Mouse (Mus musculus): Measurements from ENCODE around the gene Mapt.

The Mapt gene

GRCm38 (mm10) chr11:104316685-104317400, 85.7 kb downstream of the Mapt start:
- no peak for DNase-seq

DNA sequence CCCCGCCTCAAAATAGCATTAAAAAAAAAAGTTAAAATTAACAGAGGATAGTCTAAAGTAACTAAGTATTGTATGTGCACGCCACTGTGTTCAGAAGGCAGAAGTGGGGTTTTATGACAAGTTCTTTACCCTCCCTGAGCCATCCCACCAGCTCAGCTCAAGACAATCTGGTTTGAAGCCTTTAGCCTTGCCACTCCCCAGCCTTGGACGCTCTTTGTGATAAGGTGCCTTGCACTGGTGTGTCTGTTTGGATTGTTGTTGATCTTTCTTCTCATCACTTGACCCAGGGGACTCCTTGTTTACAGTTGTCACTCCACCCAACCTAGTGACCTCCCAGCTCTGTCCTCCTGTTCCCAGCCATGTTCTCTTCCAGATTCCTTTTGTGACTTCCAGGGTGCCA, 86.4 kb downstream of the Mapt start:
- no peak for DNase-seq

GRCm38 (mm10) chr11:104318940-104319781, 88.0 kb downstream of the Mapt start:
- no peak for DNase-seq

DNA sequence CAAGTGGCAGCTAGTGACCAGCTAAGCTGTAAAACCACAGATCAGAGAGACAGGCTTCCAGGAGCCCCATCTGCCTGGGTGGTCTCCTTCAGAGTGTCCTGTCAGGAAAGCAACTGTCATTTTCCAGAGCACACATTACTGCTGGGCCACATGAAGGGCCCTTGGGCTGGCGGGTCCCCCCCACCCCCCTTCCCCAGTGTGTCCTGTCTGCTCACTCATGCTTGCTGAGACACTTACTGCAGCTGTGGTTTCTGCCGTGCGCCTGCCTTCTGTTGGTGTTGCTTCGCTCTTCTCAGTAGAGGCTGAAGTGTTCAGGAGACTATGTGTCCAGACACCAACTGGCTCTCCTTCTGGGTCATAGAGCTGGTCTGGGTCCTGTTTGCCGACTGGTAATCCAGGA, 89.3 kb downstream of the Mapt start:
- DNase-seq: no peak

GRCm38 (mm10) chr11:104322142-104322541, 91.0 kb downstream of the Mapt start:
- DNase-seq: no peak

DNA sequence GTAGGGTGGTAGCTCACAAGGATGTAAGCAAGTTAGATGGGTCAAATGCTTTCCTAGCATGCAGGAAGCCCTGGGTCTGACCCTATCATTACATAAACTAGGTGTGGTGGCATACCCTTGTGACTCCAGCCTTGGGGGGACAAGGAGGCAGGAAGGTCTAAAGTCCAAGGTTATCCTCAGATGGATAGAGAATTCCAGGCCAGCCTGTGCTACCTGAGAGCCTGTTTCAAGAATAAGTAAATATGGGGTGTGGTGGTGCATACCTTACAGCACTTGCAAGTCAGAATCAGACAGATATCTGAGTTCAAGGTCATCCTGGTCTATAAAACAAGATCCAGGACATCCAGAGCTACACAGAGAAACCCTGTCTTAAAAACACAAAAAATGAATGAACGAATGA, 96.3 kb downstream of the Mapt start:
- no peak for DNase-seq

GRCm38 (mm10) chr11:104327946-104328345, 96.8 kb downstream of the Mapt start:
- no peak for DNase-seq

- no peak for DNase-seq
Measured at GRCm38 (mm10) chr11:104329185-104329926, 98.2 kb downstream of the Mapt start.

GRCm38 (mm10) chr11:104330151-104330550, 99.0 kb downstream of the Mapt start:
- DNase-seq: no peak

GRCm38 (mm10) chr11:104331208-104331607, 100.0 kb downstream of the Mapt start:
- no peak for DNase-seq

DNA sequence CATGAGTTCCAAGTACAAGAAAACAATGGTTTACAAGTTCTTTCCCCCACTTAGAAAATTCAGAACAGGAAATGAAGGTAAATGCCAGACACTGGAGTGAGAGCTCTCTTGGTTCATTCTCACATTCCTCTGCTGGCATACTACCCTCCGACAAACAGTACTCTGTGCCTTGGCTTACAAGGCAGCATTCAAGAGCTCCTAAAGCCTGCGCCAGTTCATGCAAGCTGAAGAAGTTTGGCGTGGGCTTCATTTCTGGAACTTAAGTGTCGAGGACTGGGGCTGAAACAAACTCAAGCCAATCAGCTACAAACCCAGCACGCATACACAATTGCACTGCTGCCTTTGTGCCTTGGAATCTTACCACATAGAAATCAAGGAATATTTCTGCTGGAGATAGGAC, 100.9 kb downstream of the Mapt start:
- no peak for DNase-seq

GRCm38 (mm10) chr11:104334115-104334514, 102.9 kb downstream of the Mapt start:
- DNase-seq: no peak

DNA sequence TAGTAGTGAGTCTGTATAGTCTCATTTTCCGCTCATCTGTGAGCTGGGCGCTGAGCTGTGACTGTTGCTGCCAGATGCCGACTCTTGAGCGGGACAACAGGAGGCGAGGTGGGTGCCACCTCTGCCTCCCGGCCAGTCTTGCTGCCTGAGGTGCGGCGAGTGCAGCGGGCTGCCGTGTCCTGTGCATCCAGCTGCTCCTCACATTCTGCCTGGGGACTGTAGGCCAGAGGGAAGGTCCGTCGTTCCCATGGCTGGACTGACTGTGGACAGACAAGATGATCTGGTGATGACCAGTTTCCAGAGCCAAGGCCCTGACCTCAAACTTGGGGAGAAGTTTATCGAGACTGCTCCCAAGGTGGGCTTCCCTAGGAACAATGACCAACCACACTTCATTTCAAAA, 103.8 kb downstream of the Mapt start:
- no peak for DNase-seq

DNA sequence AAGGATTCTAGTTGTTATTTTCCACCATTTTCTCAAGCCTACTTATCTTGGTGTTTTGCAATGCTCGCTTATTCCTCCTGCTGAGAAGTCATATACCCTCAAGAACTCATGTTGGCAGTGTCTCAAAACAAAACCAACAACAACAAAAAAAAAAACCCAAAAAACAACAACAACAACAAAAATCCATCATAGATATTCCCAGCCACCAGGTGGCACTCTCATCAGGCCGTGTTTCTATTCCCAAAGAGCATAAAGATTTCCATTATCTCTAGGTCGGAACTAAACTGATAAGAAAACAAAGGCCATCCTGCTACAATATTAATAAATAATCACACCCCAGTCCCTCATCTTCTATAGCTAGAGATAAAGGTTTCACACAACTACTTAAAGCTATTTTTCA, 115.7 kb downstream of the Mapt start:
- no peak for DNase-seq

- DNase-seq: no peak
Measured at GRCm38 (mm10) chr11:104361790-104362189, 130.6 kb downstream of the Mapt start.

DNA sequence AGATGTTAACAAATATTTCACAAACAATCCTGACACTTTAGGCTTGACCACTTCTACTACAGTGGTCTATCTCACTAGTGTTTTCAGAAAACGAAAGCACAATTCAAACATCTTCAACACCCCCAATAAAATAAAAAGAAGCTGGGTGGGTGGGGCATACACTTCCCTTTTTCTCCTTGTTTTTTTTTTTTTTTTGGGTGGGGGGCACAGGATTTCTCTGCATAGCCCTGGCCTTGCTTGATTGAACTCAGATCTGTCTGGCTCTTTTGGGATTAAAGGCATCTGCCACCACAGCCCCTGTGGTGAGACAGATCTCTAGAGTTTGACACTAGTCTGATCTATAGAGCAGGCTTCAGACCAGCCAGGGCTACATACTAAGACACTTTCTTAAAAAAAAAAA, 131.5 kb downstream of the Mapt start:
- DNase-seq: no peak

DNA sequence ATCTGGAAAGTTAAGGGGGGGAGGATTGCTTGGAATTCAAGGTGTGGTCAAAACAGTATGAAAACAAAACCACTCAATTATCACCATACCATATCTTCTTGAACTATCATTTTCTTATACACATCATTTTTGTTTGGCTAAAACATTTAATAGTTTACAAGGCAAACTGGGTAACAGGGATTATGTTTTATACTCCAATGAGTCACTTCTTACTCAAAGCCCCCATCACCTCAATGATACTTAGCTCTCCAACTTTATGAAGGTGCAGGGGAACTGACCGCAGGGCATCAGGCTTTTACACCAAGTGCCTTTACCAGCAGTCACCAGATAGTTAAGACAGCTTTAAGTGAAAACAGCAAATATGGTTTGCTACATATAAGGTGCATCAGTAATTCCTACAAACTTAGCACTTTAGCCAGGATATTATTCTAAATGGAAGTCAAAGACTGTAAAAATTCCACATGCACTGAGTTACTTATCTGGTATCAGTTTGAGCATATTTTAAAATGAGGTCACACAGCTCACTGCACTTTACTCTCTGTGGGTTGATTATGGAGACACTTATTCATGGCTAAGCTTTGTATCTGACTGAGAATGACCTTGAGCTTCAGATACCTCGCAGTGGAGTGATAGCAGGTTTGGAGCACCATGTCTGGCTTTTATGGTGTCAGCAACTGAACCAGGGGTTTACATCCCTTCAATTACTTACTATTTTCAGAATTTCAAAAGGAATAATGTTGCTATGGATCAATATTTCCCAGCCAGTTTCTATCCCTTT, 132.8 kb downstream of the Mapt start:
- DNase-seq: no peak

DNA sequence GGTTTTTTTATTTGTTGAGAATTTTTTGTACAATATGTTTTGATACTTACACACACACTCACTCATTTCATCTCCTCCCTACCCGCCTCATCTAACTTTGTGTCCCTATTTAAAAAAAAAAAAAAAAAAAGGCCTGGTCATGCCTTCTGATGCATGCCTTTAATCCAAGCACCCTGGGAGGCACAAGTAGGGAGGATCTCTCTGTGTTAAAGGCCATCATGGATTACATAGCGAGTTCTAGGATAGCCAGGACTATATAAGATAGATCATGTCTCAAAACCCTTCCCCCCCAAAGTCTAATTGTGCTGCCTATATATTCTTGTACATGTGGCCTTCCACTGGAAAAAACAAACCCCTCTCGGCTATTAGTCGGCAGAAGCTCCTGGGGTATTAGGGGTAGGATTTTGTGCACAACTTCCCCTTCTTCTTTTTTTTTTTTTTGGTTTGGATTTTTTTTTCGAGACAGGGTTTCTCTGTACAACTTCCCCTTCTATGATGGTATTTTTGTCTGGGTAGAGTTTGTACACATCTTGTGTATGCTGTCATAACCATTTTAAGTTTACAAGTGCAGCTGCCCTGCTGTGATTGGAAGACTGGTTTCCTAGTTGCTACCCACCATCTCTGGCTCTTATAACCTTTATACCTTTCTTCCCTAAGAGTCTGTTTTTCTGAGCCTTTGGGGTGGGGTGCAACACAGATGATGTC, 136.4 kb downstream of the Mapt start:
- no peak for DNase-seq

- DNase-seq: no peak
Measured at GRCm38 (mm10) chr11:104376291-104376690, 145.1 kb downstream of the Mapt start.

- DNase-seq: no peak
Measured at GRCm38 (mm10) chr11:104379635-104380034, 148.4 kb downstream of the Mapt start.
